Mouse (Mus musculus): Measurements from ENCODE around the gene Vmn2r41. TPM values are rescaled to one million over a fixed set of nuclear protein-coding genes. Genes with fewer than 3 reads are reported as not detected.
"Not testable (repeated sequence)": the region's sequence is repeated elsewhere in the genome, so short reads cannot be mapped to it uniquely, and the experiment has no call there.

Gene Vmn2r41
- not detected in 3 replicates for total RNA-seq (2017)

GRCm38 (mm10) chr7:8161554-8161953 is at the start of gene Vmn2r41:
Vmn2r41 (minus strand) TSS chr7:8161654.
- not testable (repeated sequence) for ATAC-seq (replicated peaks; ENCODE audit: insufficient number of reproducible peaks, low FRiP score, low TSS enrichment, poor library complexity, severe bottlenecking)

- not testable (repeated sequence) for ATAC-seq (replicated peaks; ENCODE audit: insufficient number of reproducible peaks, low FRiP score, low TSS enrichment, poor library complexity, severe bottlenecking)
Observed at GRCm38 (mm10) chr7:8200220-8200619, 38.8 kb upstream of the Vmn2r41 start, which contains the start of gene Vmn2r42. Vmn2r42 (minus strand) TSS chr7:8200320.

GRCm38 (mm10) chr7:8092871-8093270 is 68.6 kb downstream of the Vmn2r41 start:
- not testable (repeated sequence) for ATAC-seq (replicated peaks; ENCODE audit: insufficient number of reproducible peaks, low FRiP score, low TSS enrichment, poor library complexity, severe bottlenecking)

Other genes with a start within 250 kb of the Vmn2r41 start
- gene Vmn2r42, start 38.7 kb upstream of the Vmn2r41 start, total RNA-seq (2017) = not detected in 3 replicates
- gene Vmn2r43, start 98.9 kb upstream of the Vmn2r41 start, total RNA-seq (2017) = not detected in 3 replicates
- not detected in 3 replicates for gene Vmn2r44, start 221.7 kb upstream of the Vmn2r41 start, total RNA-seq (2017)